Mouse (Mus musculus): Measurements from ENCODE around the gene Plekha3. TPM values are rescaled to one million over a fixed set of nuclear protein-coding genes. Genes with fewer than 3 reads are reported as not detected.

Gene Plekha3
- total RNA-seq, 2 experiments from 2014 or later, result 37.1 to 38.3 TPM

Other genes starting within 250 kb of the Plekha3 start
- 10 to 100 TPM; 14.2 to 14.7 TPM for gene Prkra, start 27.3 kb upstream of the Plekha3 start, total RNA-seq (2021)
- under 1 TPM; 0.27 to 0.30 TPM for gene Pjvk, start 26.8 kb upstream of the Plekha3 start, total RNA-seq (2021)
- gene Fkbp7, start 2.2 kb upstream of the Plekha3 start, total RNA-seq (2021), result 1 to 10 TPM; 4.4 to 5.6 TPM